Mouse (Mus musculus) limb, embryonic 11.5 days (tissue): ENCODE measurements around the gene Impad1. TPM values are rescaled to one million over a fixed set of nuclear protein-coding genes. Genes with fewer than 3 reads are reported as not detected.
A peak's percentile ranks its signal among the peaks of the same experiment; 100 is the strongest.

ENCODE experiments used
- ATAC-seq: fragments of 200-750 bp; cut with Nextera tagmentation; 2 replicates; pipeline ENCODE4 v1.8.0; 2017; ENCODE audit warnings: low read depth; ENCODE audit not compliant: insufficient number of reproducible peaks, low FRiP score, low TSS enrichment
- DNase-seq: peaks from one replicate; pipeline ENCODE4 v3.0.0-alpha.2; 2015; ENCODE audit warnings: low spot score
- H3K27ac ChIP-seq: fragments of 300-500 bp; sonication (generic); replicated peaks from 2 replicates; pipeline ENCODE4 v1.5.1; 2014; ENCODE audit warnings: low read depth, mild to moderate bottlenecking, low read length
- H3K27me3 ChIP-seq: fragments of 300-500 bp; sonication (generic); 2 replicates; pipeline ENCODE4 v1.6.1; 2014; ENCODE audit warnings: mild to moderate bottlenecking, low read length, mixed read lengths; ENCODE audit not compliant: control insufficient read depth, insufficient read depth
- H3K36me3 ChIP-seq: fragments of 300-500 bp; sonication (generic); 2 replicates; pipeline ENCODE4 v1.6.1; 2014; ENCODE audit warnings: mild to moderate bottlenecking, low read length, moderate library complexity, mixed read lengths; ENCODE audit not compliant: control insufficient read depth, insufficient read depth
- H3K4me1 ChIP-seq: fragments of 300-500 bp; sonication (generic); 2 replicates; pipeline ENCODE4 v1.6.1; 2014; ENCODE audit warnings: low read length, mixed read lengths; ENCODE audit not compliant: control insufficient read depth, insufficient read depth
- H3K4me2 ChIP-seq: fragments of 300-500 bp; sonication (generic); 2 replicates; pipeline ENCODE4 v1.6.1; 2014; ENCODE audit warnings: low read depth, mild to moderate bottlenecking, moderate library complexity; ENCODE audit not compliant: severe bottlenecking
- H3K4me3 ChIP-seq: fragments of 300-500 bp; sonication (generic); 2 replicates; pipeline ENCODE4 v1.5.1; 2014; ENCODE audit warnings: low read depth, low read length
- H3K9ac ChIP-seq: fragments of 300-500 bp; sonication (generic); 2 replicates; pipeline ENCODE4 v1.6.1; 2014; ENCODE audit warnings: mild to moderate bottlenecking, low read length
- H3K9me3 ChIP-seq: fragments of 300-500 bp; sonication (generic); 2 replicates; pipeline ENCODE4 v1.6.1; 2016; ENCODE audit warnings: low read length; ENCODE audit not compliant: control insufficient read depth
- whole genome bisulfite sequencing: fragments of 180-500 bp; shearing (Covaris S2); extraction: QIAGEN DNeasy Blood & Tissue Kit; methylation state at CpG from one replicate; pipeline ENCODE4 v1.1.7; 2014; 5-methylcytosine and 5-hydroxymethylcytosine counted together
- polyA plus RNA-seq: library from polyadenylated mRNA; unstranded; fragments of >200 nt; fragmentation: Nextera tagmentation; extraction: Ambion mirVana; gene quantifications from 2 replicates; pipeline ENCODE4 v1.2.1, GENCODE M21; 2014

The Impad1 gene
- polyA plus RNA-seq = 45.6 and 45.7 TPM in 2 replicates

- ATAC-seq = peak; percentile 97
- H3K4me1 ChIP-seq = 0 out of 2 replicates have a peak, but pooled peaks cover 3% of the 10 kb centered on the region
- peak within 1 kb of the TSS; percentile 49 for H3K4me2 ChIP-seq
- DNase-seq = peak; percentile 91
- H3K4me3 ChIP-seq = peak within 1 kb of the TSS; percentile 91
- peak within 1 kb of the TSS; percentile 96 for H3K9ac ChIP-seq
- H3K27me3 ChIP-seq = no peaks in the 10 kb centered on the region
- no peaks in the 10 kb centered on the region for H3K36me3 ChIP-seq
- H3K27ac ChIP-seq = peak within 1 kb of the TSS; percentile 68
- no peaks in the 10 kb centered on the region for H3K9me3 ChIP-seq
- WGBS = 1% methylated on average over 48 of the region's 48 CpGs
Observed at GRCm38 (mm10) chr4:4792992-4793834, at the start of gene Impad1. Gene Impad1, minus strand, starts transcription at chr4:4793355.

GRCm38 (mm10) chr4:4840145-4840544 is 47.0 kb upstream of the Impad1 start:
- Histone ChIP-seq H3K4me2 (no peak overlapping the region), H3K27me3 (no peaks in the 10 kb centered on the region), H3K9me3 (no peaks in the 10 kb centered on the region), H3K4me1 (no peaks in the 10 kb centered on the region), H3K9ac (no peak overlapping the region), H3K36me3 (no peaks in the 10 kb centered on the region), H3K27ac (no peak overlapping the region), H3K4me3 (no peak overlapping the region)
- ATAC-seq (no peak), DNase-seq (no peak)
- WGBS = 75% methylated on average over 1 of the region's 1 CpGs

GRCm38 (mm10) chr4:4833789-4834295 is 40.7 kb upstream of the Impad1 start:
- H3K9ac ChIP-seq = no peak overlapping the region
- 76% methylated on average over 5 of the region's 5 CpGs for WGBS
- H3K4me2 ChIP-seq = no peak overlapping the region

GRCm38 (mm10) chr4:4828131-4828530 is 35.0 kb upstream of the Impad1 start:
- Histone ChIP-seq H3K9me3 (no peaks in the 10 kb centered on the region), H3K4me3 (no peak overlapping the region), H3K4me2 (no peak overlapping the region), H3K36me3 (no peaks in the 10 kb centered on the region), H3K27me3 (no peaks in the 10 kb centered on the region), H3K9ac (no peak overlapping the region), H3K27ac (no peak overlapping the region), H3K4me1 (no peaks in the 10 kb centered on the region)
- WGBS = 78% methylated on average over 2 of the region's 2 CpGs
- ATAC-seq (no peak), DNase-seq (no peak)

More at GRCm38 (mm10) chr4:4833789-4834295, 40.7 kb upstream of the Impad1 start:
- Histone ChIP-seq H3K36me3 (no peaks in the 10 kb centered on the region), H3K27ac (no peak overlapping the region), H3K4me1 (no peaks in the 10 kb centered on the region), H3K27me3 (no peaks in the 10 kb centered on the region), H3K9me3 (no peaks in the 10 kb centered on the region), H3K4me3 (no peak overlapping the region)
- DNase-seq = no peak
- no peak for ATAC-seq

GRCm38 (mm10) chr4:4822119-4822518 is 29.0 kb upstream of the Impad1 start:
- H3K27ac ChIP-seq = no peak overlapping the region
- no peaks in the 10 kb centered on the region for H3K4me1 ChIP-seq
- DNase-seq (no peak), ATAC-seq (no peak)
- no peaks in the 10 kb centered on the region for H3K36me3 ChIP-seq
- WGBS = 67% methylated on average over 1 of the region's 1 CpGs
- no peak overlapping the region for H3K4me3 ChIP-seq
- no peak overlapping the region for H3K4me2 ChIP-seq
- H3K9ac ChIP-seq = no peak overlapping the region
- H3K9me3 ChIP-seq = no peaks in the 10 kb centered on the region
- no peaks in the 10 kb centered on the region for H3K27me3 ChIP-seq

GRCm38 (mm10) chr4:4792141-4792991 is 789 bp downstream of the Impad1 start:
- ATAC-seq = peak; percentile 56
- 1% methylated on average over 59 of the region's 61 CpGs for WGBS

GRCm38 (mm10) chr4:4791180-4791579 is 2.0 kb downstream of the Impad1 start:
- Histone ChIP-seq H3K4me2 (peak overlapping the region; percentile 49), H3K27me3 (no peaks in the 10 kb centered on the region), H3K9ac (no peak overlapping the region), H3K36me3 (no peaks in the 10 kb centered on the region), H3K4me3 (no peak overlapping the region), H3K4me1 (0 out of 2 replicates have a peak, but pooled peaks cover 3% of the 10 kb centered on the region), H3K27ac (no peak overlapping the region), H3K9me3 (no peaks in the 10 kb centered on the region)
- no peak for DNase-seq
- ATAC-seq = no peak
- 89% methylated on average over 1 of the region's 1 CpGs for WGBS

More at GRCm38 (mm10) chr4:4792141-4792991, 789 bp downstream of the Impad1 start:
- Histone ChIP-seq H3K4me2 (peak overlapping the region; percentile 49), H3K36me3 (no peaks in the 10 kb centered on the region), H3K4me3 (peak overlapping the region; percentile 91), H3K4me1 (0 out of 2 replicates have a peak, but pooled peaks cover 3% of the 10 kb centered on the region), H3K9me3 (no peaks in the 10 kb centered on the region), H3K27ac (peak overlapping the region; percentile 68), H3K27me3 (no peaks in the 10 kb centered on the region), H3K9ac (peak overlapping the region; percentile 96)
- DNase-seq = peak; percentile 73

- H3K36me3 ChIP-seq = no peaks in the 10 kb centered on the region; the same call in 1 of the 2 replicates
- no peak overlapping the region for H3K27ac ChIP-seq
- H3K4me3 ChIP-seq = no peak overlapping the region
- peaks cover 6% of the 10 kb centered on the region; the same call in 1 of the 2 replicates for H3K9me3 ChIP-seq
- DNase-seq (no peak), ATAC-seq (no peak)
- no peaks in the 10 kb centered on the region for H3K4me1 ChIP-seq
- no peak overlapping the region for H3K9ac ChIP-seq
- H3K4me2 ChIP-seq = no peak overlapping the region
- H3K27me3 ChIP-seq = no peaks in the 10 kb centered on the region
- WGBS = 95% methylated on average over 2 of the region's 2 CpGs
Observed at GRCm38 (mm10) chr4:4785169-4785568, 8.0 kb downstream of the Impad1 start.
